Mouse (Mus musculus): ENCODE results near the gene P2ry4.

DNA sequence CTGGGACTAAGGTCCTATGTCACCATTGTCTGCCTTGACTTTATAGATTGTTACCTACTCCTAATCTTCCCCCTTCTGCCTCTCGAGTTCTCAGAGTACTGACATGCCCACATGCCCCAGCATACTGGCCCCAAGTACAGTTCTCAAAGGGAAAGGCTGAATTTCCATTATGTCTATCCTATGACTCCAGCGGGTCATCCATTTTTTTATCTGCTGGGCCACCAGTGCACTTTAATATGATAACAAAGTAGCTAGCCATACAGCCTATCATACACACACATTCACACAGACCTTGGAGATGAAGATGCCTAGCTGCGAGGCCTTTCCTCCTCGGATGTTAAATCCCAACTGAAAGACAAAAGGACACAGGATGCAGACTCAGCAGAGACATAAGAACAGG lies 29.6 kb upstream of the P2ry4 start:
- no peak for TF ChIP-seq CTCF (IDR thresholded peaks at IDR 0.05; ENCODE audit: low read depth)
- TF ChIP-seq EP300 (IDR thresholded peaks at IDR 0.05; ENCODE audit: low read depth) = no peak

All from heart, postnatal 0 days (tissue).